Mouse (Mus musculus): ENCODE measurements around the gene Ankrd35. TPM values are rescaled to one million over a fixed set of nuclear protein-coding genes. Genes with fewer than 3 reads are reported as not detected.

Ankrd35 gene
- total and polyA plus RNA-seq, 3 experiments: 0.80 to 1.2 (median 1.2) TPM

DNA sequence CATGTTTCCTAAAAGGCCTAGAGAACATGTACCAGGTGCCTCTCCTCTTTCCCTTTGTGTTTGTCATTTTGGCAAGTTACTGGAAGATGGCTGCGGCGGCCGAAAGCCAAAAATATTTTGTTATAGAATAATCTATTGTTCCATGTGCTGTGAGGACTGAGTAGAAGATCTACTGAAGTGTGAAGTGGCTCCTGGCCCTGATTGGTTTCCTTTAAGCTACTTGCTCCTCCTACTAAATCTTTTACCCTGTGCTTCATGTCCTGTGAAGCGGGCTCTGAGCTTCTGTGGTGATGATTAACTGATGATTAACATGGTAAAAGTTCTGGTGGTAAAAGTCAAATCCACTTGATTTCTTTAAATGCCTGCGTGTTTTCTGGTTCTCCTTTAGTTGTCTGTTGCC lies 3.0 kb upstream of the Ankrd35 start:
- intact Hi-C loops (cut with DNase I): loop anchor here (5.0 kb wide), 1 partner anchor 40 kb away; the partner anchor contains the start of gene Nudt17
- peaks cover 3% of the 10 kb centered on the region; the same call in 1 of the 2 replicates for H3K4me1 ChIP-seq (ENCODE audit: control insufficient read depth, insufficient read depth, low read length)
- no peak overlapping the region for H3K4me3 ChIP-seq
- 89% methylated on average over 5 of the region's 5 CpGs for WGBS
- no peaks in the 10 kb centered on the region for H3K79me2 ChIP-seq (replicated peaks; ENCODE audit: control insufficient read depth, insufficient read depth, low read length)
- TF ChIP-seq CTCF (IDR thresholded peaks at IDR 0.05) (no peak), POLR2A (IDR thresholded peaks at IDR 0.05; ENCODE audit: insufficient read depth, low read depth, low read length) (no peak), EP300 (IDR thresholded peaks at IDR 0.05; ENCODE audit: insufficient read depth, low read depth, low read length) (no peak)
- no peak overlapping the region for H3K27ac ChIP-seq
- no peak overlapping the region for H3K9ac ChIP-seq (ENCODE audit: low read depth, low read length)
- H3K27me3 ChIP-seq (ENCODE audit: control insufficient read depth, insufficient read depth, low read length): no peaks in the 10 kb centered on the region
- H3K36me3 ChIP-seq (ENCODE audit: control insufficient read depth, insufficient read depth, low read length): no peaks in the 10 kb centered on the region
- no peak for DNase-seq

DNA sequence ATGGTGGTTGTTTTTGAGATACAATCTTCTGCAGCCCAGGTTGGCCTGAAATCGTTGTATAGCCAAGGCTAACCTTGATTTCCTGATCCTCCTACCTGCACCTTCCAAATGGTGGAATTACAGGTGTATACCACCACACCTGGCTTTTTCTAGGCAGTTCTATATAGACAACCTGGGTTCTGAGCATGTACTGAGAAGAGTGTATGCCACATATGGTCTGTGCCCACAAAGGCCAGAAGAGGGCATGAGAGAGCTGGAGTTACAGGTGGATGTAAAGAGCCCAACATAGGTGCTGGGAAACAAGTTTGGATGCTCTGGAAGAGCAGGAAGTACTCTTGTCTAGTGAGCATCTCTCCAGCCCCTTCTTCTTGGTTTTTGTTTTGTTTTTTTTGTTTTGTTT lies 2.6 kb upstream of the Ankrd35 start:
- Histone ChIP-seq H3K4me3 (no peak overlapping the region), H3K4me1 (ENCODE audit: control insufficient read depth, insufficient read depth, low read length) (peaks cover 3% of the 10 kb centered on the region; the same call in 1 of the 2 replicates), H3K27me3 (ENCODE audit: control insufficient read depth, insufficient read depth, low read length) (no peaks in the 10 kb centered on the region), H3K36me3 (ENCODE audit: control insufficient read depth, insufficient read depth, low read length) (no peaks in the 10 kb centered on the region), H3K27ac (no peak overlapping the region), H3K9ac (ENCODE audit: low read depth, low read length) (no peak overlapping the region), H3K79me2 (replicated peaks; ENCODE audit: control insufficient read depth, insufficient read depth, low read length) (no peaks in the 10 kb centered on the region)
- intact Hi-C loops (cut with DNase I): loop anchor here (5.0 kb wide), 1 partner anchor 40 kb away; the partner anchor contains the start of gene Nudt17
- TF ChIP-seq CTCF (IDR thresholded peaks at IDR 0.05) (peak; percentile 58), EP300 (IDR thresholded peaks at IDR 0.05; ENCODE audit: insufficient read depth, low read depth, low read length) (no peak), POLR2A (IDR thresholded peaks at IDR 0.05; ENCODE audit: insufficient read depth, low read depth, low read length) (no peak)
- 52% methylated on average over 1 of the region's 1 CpGs for WGBS
- DNase-seq: no peak

DNA sequence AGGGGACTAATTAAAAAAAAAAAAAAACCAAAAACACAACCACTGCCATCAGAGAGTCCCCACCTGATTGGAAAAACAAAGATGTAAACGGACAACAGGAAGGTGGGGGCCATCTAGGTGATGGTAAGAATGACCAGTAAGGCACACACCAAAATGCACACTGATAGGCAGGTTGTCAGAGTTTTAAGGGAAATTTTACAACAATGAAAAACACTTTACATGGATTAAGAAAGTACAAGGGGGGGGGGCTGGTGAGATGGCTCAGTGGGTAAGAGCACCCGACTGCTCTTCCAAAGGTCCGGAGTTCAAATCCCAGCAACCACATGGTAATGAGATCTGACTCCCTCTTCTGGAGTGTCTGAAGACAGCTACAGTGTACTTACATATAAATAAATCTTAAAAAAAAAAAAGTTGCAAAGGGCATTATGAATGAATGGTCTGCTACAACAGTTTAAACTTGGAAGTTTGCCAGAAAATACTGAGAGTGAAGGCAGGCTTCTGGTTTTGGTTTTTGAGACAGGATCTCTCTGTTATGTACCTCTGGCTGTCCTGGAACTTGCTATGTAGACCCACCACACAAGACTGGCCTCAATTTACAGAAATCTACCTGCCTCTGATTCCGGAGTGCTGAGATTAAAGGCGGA lies 1.4 kb upstream of the Ankrd35 start:
- intact Hi-C loops (cut with DNase I): loop anchor here (5.0 kb wide), 1 partner anchor 39 kb away; the partner anchor contains the start of gene Nudt17
- H3K27ac ChIP-seq: no peak overlapping the region
- H3K4me3 ChIP-seq: no peak overlapping the region
- H3K9ac ChIP-seq (ENCODE audit: low read depth, low read length): no peak overlapping the region
- H3K79me2 ChIP-seq (replicated peaks; ENCODE audit: control insufficient read depth, insufficient read depth, low read length): no peaks in the 10 kb centered on the region
- TF ChIP-seq POLR2A (IDR thresholded peaks at IDR 0.05; ENCODE audit: insufficient read depth, low read depth, low read length) (no peak), EP300 (IDR thresholded peaks at IDR 0.05; ENCODE audit: insufficient read depth, low read depth, low read length) (no peak), CTCF (IDR thresholded peaks at IDR 0.05) (no peak)
- no peak for DNase-seq
- H3K27me3 ChIP-seq (ENCODE audit: control insufficient read depth, insufficient read depth, low read length): no peaks in the 10 kb centered on the region
- WGBS: 88% methylated on average over 5 of the region's 5 CpGs
- peaks cover 3% of the 10 kb centered on the region; the same call in 1 of the 2 replicates for H3K4me1 ChIP-seq (ENCODE audit: control insufficient read depth, insufficient read depth, low read length)
- H3K36me3 ChIP-seq (ENCODE audit: control insufficient read depth, insufficient read depth, low read length): no peaks in the 10 kb centered on the region

DNA sequence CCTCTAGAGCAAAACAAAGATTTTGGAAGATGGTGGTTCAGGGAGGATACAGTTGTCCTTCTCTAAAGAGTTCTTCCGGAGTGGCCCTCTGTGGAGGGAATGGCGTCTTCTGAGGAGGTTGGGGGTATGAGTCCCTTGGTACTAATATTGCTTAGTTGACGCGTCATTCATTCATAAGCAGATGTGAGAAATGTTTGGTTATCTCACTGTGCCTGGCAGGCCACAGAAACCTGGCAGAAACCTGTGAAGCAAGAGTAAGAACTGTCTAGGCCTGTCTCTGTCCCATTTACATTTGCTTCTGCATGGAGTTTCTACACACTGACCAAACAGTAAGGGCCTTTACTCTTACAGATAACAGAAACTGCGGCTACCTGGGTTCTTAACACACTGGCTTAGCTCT lies 1.6 kb downstream of the Ankrd35 start:
- 97% methylated on average over 5 of the region's 5 CpGs for WGBS
- Histone ChIP-seq H3K27ac (no peak overlapping the region), H3K4me3 (no peak overlapping the region), H3K27me3 (ENCODE audit: control insufficient read depth, insufficient read depth, low read length) (no peaks in the 10 kb centered on the region), H3K79me2 (replicated peaks; ENCODE audit: control insufficient read depth, insufficient read depth, low read length) (no peaks in the 10 kb centered on the region), H3K9ac (ENCODE audit: low read depth, low read length) (no peak overlapping the region), H3K36me3 (ENCODE audit: control insufficient read depth, insufficient read depth, low read length) (no peaks in the 10 kb centered on the region), H3K4me1 (ENCODE audit: control insufficient read depth, insufficient read depth, low read length) (peaks cover 1% of the 10 kb centered on the region; the same call in 1 of the 2 replicates)
- DNase-seq: no peak
- intact Hi-C loops (cut with DNase I): no loop called here
- TF ChIP-seq EP300 (IDR thresholded peaks at IDR 0.05; ENCODE audit: insufficient read depth, low read depth, low read length) (no peak), POLR2A (IDR thresholded peaks at IDR 0.05; ENCODE audit: insufficient read depth, low read depth, low read length) (no peak), CTCF (IDR thresholded peaks at IDR 0.05) (no peak)

DNA sequence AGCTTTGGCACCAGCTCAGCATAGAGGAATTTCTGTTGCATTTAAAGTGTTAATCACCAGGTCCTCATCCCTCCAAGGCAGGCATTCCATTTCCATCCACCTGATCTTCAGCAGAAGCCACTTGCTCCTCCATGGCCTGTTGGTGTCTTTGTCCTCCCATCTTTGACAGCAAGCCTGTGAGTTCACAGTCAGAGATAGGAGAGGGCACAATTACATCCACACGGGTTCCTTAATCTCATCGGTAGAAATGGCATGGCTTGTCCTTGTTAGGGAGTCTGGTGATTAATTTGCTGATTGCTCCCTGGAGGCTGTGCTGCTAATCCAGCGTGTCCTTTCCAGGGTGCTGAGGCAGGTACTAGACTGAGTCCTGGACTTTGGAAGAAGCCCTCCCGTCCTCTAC lies 3.6 kb downstream of the Ankrd35 start:
- H3K9ac ChIP-seq (ENCODE audit: low read depth, low read length): no peak overlapping the region
- no peak overlapping the region for H3K27ac ChIP-seq
- no peak overlapping the region for H3K4me3 ChIP-seq
- intact Hi-C loops (cut with DNase I): no loop called here
- WGBS: 77% methylated on average over 4 of the region's 4 CpGs
- no peaks in the 10 kb centered on the region for H3K36me3 ChIP-seq (ENCODE audit: control insufficient read depth, insufficient read depth, low read length)
- no peaks in the 10 kb centered on the region for H3K27me3 ChIP-seq (ENCODE audit: control insufficient read depth, insufficient read depth, low read length)
- peaks cover 1% of the 10 kb centered on the region; the same call in 1 of the 2 replicates for H3K4me1 ChIP-seq (ENCODE audit: control insufficient read depth, insufficient read depth, low read length)
- H3K79me2 ChIP-seq (replicated peaks; ENCODE audit: control insufficient read depth, insufficient read depth, low read length): no peaks in the 10 kb centered on the region
- no peak for DNase-seq
- no peak for TF ChIP-seq CTCF (IDR thresholded peaks at IDR 0.05)
- TF ChIP-seq EP300 (IDR thresholded peaks at IDR 0.05; ENCODE audit: insufficient read depth, low read depth, low read length): no peak
- no peak for TF ChIP-seq POLR2A (IDR thresholded peaks at IDR 0.05; ENCODE audit: insufficient read depth, low read depth, low read length)

DNA sequence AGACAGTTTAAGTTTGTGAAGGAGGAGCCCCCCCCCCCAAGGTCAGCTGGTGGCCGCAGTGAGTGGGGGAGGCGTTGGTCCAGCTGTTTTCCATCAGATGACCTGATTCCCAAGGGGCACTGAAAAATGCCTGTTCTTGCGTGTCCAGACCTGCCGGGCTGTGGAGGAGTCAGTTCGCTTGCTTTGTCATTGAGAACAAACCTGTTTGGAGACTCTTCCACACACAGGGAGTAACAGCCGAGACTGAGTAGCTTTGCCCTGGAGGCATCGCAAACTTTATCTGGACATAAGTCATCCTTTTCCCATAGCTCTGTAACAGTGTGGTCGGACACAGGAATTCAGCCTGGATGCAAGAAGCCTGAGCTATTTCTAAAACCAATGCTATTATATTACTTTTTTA lies 4.5 kb downstream of the Ankrd35 start:
- Histone ChIP-seq H3K36me3 (ENCODE audit: control insufficient read depth, insufficient read depth, low read length) (no peaks in the 10 kb centered on the region), H3K4me1 (ENCODE audit: control insufficient read depth, insufficient read depth, low read length) (peaks cover 1% of the 10 kb centered on the region; the same call in 1 of the 2 replicates), H3K27me3 (ENCODE audit: control insufficient read depth, insufficient read depth, low read length) (no peaks in the 10 kb centered on the region), H3K27ac (no peak overlapping the region), H3K79me2 (replicated peaks; ENCODE audit: control insufficient read depth, insufficient read depth, low read length) (no peaks in the 10 kb centered on the region), H3K4me3 (no peak overlapping the region), H3K9ac (ENCODE audit: low read depth, low read length) (no peak overlapping the region)
- DNase-seq: no peak
- WGBS: 62% methylated on average over 8 of the region's 8 CpGs
- TF ChIP-seq POLR2A (IDR thresholded peaks at IDR 0.05; ENCODE audit: insufficient read depth, low read depth, low read length) (no peak), EP300 (IDR thresholded peaks at IDR 0.05; ENCODE audit: insufficient read depth, low read depth, low read length) (no peak)
- intact Hi-C loops (cut with DNase I): no loop called here

Measured in heart, adult 2 months (tissue).